Mouse (Mus musculus) heart, embryonic 16.5 days (tissue): ENCODE data around the gene Gm21897. TPM values are rescaled to one million over a fixed set of nuclear protein-coding genes. Genes with fewer than 3 reads are reported as not detected.
"Not testable (repeated sequence)": the region's sequence is repeated elsewhere in the genome, so short reads cannot be mapped to it uniquely, and the experiment has no call there.

Source experiments
- ATAC-seq: fragments of 200-750 bp; cut with Nextera tagmentation; replicated peaks from 2 replicates; pipeline ENCODE4 v1.8.0; 2017; ENCODE audit warnings: moderate number of reproducible peaks; ENCODE audit not compliant: insufficient read depth, low FRiP score; ENCODE audit errors: extremely low read depth
- H3K27ac ChIP-seq: fragments of 300-500 bp; sonication (generic); 2 replicates; pipeline ENCODE4 v1.5.1; 2014; ENCODE audit warnings: mild to moderate bottlenecking, low read length, control low read depth, moderate library complexity
- H3K27me3 ChIP-seq: fragments of 300-500 bp; sonication (generic); 2 replicates; pipeline ENCODE4 v1.6.1; 2014; ENCODE audit warnings: low read length, mixed read lengths; ENCODE audit not compliant: control insufficient read depth, insufficient read depth
- H3K36me3 ChIP-seq: fragments of 300-500 bp; sonication (generic); 2 replicates; pipeline ENCODE4 v1.6.1; 2014; ENCODE audit not compliant: control insufficient read depth, insufficient read depth
- H3K4me1 ChIP-seq: fragments of 300-500 bp; sonication (generic); 2 replicates; pipeline ENCODE4 v1.6.1; 2014; ENCODE audit warnings: low read length, mixed read lengths; ENCODE audit not compliant: control insufficient read depth, insufficient read depth
- H3K4me2 ChIP-seq: fragments of 300-500 bp; sonication (generic); 2 replicates; pipeline ENCODE4 v1.6.1; 2014; ENCODE audit warnings: low read depth, mild to moderate bottlenecking, control low read depth, low read length
- H3K4me3 ChIP-seq: fragments of 300-500 bp; sonication (generic); 2 replicates; pipeline ENCODE4 v1.5.1; 2014; ENCODE audit warnings: mild to moderate bottlenecking, control low read depth, low read length
- H3K9ac ChIP-seq: fragments of 300-500 bp; sonication (generic); 2 replicates; pipeline ENCODE4 v1.6.1; 2014; ENCODE audit warnings: low read length, control low read depth
- H3K9me3 ChIP-seq: fragments of 300-500 bp; sonication (generic); replicated peaks from 2 replicates; pipeline ENCODE4 v1.6.1; 2016; ENCODE audit warnings: low read length; ENCODE audit not compliant: control insufficient read depth
- WGBS: fragments of 180-500 bp; shearing (Covaris S2); extraction: QIAGEN DNeasy Blood & Tissue Kit; methylation state at CpG from one replicate; pipeline ENCODE4 v1.1.7; 2014; 5-methylcytosine and 5-hydroxymethylcytosine counted together
- polyA plus RNA-seq: library from polyadenylated mRNA; unstranded; fragments of >200 nt; fragmentation: Nextera tagmentation; extraction: Ambion mirVana; gene quantifications from 2 replicates; pipeline ENCODE4 v1.2.1, GENCODE M21; 2015

The Gm21897 gene
- polyA plus RNA-seq, result not detected in 2 replicates

DNA sequence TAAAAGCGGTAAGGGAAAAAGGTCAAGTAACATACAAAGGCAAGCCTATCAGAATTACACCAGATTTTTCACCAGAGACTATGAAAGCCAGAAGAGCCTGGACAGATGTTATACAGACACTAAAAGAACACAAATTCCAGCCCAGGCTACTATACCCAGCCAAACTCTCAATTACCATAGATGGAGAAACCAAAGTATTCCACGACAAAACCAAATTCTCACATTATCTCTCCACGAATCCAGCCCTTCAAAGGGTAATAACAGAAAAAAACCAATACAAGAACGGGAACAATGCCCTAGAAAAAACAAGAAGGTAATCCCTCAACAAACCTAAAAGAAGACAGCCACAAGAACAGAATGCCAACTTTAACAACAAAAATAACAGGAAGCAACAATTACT, at the start of gene Gm21897:
Gene Gm21897 (plus strand): TSS at position 301 of the 400 bp plus-strand sequence.
- H3K27me3 ChIP-seq, H3K9me3 ChIP-seq, H3K4me2 ChIP-seq, ATAC-seq, H3K27ac ChIP-seq, H3K9ac ChIP-seq, H3K4me1 ChIP-seq, H3K4me3 ChIP-seq, H3K36me3 ChIP-seq: not testable (repeated sequence)
- no CpG with 5 or more reads among the region's 4 CpGs for WGBS

GRCm38 (mm10) chr16:15272291-15272690, 45.0 kb upstream of the Gm21897 start:
- no peak for ATAC-seq
- WGBS, result 30% methylated on average over 1 of the region's 1 CpGs
- H3K9me3 ChIP-seq, result no peaks in the 10 kb centered on the region

DNA sequence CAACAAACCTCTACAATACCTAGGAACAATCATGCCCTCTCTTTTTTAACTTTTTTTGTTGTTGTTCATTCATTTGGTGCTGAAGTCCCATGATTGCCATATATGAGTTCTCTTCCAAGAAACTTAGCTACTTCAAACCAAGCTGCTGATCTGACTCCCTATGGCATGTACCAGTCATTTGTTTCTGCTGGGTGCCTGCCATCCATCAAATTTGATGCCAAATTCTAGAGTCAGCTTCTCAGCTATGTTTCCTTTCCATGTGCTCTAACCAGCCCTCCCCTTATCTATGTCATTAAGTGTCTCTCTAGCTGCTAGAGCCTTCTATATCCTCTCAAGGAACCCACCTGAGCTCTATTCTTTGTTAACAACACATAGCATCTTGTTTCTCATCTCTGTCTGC, 39.8 kb upstream of the Gm21897 start:
- H3K4me1 ChIP-seq, result no peaks in the 10 kb centered on the region
- H3K36me3 ChIP-seq, result no peaks in the 10 kb centered on the region
- no peaks in the 10 kb centered on the region for H3K9me3 ChIP-seq
- H3K27ac ChIP-seq, result no peak overlapping the region
- H3K4me3 ChIP-seq, result no peak overlapping the region
- no peak overlapping the region for H3K4me2 ChIP-seq
- H3K9ac ChIP-seq, result no peak overlapping the region
- no peaks in the 10 kb centered on the region for H3K27me3 ChIP-seq
- no peak for ATAC-seq

More at GRCm38 (mm10) chr16:15272291-15272690, 45.0 kb upstream of the Gm21897 start:
- no peak overlapping the region for H3K4me2 ChIP-seq
- H3K27me3 ChIP-seq, result no peaks in the 10 kb centered on the region
- no peak overlapping the region for H3K9ac ChIP-seq
- H3K4me3 ChIP-seq, result no peak overlapping the region
- no peaks in the 10 kb centered on the region for H3K4me1 ChIP-seq
- no peak overlapping the region for H3K27ac ChIP-seq
- no peaks in the 10 kb centered on the region for H3K36me3 ChIP-seq

DNA sequence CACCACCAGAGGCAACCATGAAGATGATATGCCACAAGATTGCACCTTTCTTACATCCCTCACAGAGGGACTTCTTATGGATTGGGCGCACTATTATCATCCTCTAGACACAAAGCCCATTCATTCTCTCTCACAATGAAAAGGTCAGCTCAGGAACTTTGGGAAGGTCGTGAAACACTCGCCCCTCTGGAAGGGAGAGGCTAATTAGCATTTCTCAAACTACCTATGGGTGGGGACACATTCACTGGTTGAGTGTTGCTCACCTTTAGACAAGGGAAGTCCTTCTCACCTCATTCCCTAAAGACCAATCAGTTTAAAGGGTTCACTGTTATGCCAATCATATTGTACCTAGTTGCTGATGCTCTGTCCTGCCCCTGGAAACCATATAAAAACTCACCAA, 24.2 kb upstream of the Gm21897 start:
- Histone ChIP-seq H3K9me3 (no peaks in the 10 kb centered on the region), H3K36me3 (no peaks in the 10 kb centered on the region), H3K4me2 (no peak overlapping the region), H3K9ac (no peak overlapping the region), H3K4me3 (no peak overlapping the region), H3K27me3 (no peaks in the 10 kb centered on the region), H3K27ac (no peak overlapping the region), H3K4me1 (no peaks in the 10 kb centered on the region)
- no peak for ATAC-seq
- WGBS, result 68% methylated on average over 3 of the region's 3 CpGs

DNA sequence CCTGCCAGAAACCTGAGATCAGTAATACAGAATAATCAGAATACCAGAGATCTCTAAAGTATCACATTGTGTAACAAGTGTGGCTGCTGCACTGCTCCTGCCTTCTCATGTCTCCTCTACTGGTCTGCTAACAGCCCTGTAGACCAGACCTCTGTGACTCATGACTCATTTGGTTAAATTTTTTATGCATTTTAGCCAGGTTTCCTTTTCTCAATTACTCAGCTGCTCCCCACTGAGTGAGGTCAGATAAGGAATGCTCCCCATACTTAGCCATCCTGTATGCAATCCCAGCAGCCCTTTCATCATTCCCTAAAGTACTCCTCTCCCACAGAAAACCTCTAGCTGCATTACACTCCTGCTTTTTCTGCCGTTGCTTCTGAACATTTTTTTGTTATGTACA, 23.0 kb upstream of the Gm21897 start:
- Histone ChIP-seq H3K36me3 (no peaks in the 10 kb centered on the region), H3K4me2 (no peak overlapping the region), H3K4me1 (no peaks in the 10 kb centered on the region), H3K27ac (no peak overlapping the region), H3K27me3 (no peaks in the 10 kb centered on the region), H3K4me3 (no peak overlapping the region), H3K9me3 (no peaks in the 10 kb centered on the region), H3K9ac (no peak overlapping the region)
- WGBS, result 38% methylated on average over 1 of the region's 1 CpGs
- no peak for ATAC-seq

DNA sequence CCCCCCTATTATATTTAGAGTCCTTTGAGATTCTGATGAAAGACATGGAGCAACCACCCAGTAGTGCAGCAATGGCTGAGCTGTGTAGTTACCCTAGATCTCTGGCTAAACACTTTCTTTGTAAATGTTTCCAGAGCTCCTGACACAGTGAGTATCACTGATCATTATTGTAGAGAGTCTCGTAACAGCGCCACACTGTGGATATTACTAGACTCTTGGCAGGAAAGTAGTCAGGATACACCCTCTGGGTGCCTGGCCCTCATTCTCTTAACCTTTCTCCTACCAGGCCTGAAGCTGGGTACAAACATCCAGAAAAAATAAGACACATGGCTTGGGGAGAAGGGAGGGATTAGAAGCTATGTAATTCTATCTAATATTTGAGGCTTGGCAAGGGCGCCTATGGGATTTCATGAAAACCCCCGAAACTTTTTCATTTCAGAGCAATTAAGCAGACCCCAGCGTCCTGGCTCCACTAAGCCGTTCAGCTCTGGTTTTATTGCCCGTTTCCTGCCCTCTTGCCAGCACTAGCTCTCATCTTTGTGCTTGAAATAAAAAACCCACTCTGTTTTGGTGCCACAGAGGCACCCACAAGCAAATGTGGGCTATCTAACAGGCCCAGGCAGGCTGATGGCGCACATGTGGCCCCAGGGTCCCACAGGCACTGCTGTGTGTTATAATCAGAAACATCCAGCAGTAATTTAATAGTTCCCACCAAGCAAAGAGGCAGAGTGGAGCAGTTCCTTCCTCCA, 22.2 kb upstream of the Gm21897 start:
- no peak for ATAC-seq
- WGBS, result 66% methylated on average over 8 of the region's 8 CpGs
- no peak overlapping the region for H3K4me3 ChIP-seq

GRCm38 (mm10) chr16:15334526-15334925, 17.3 kb downstream of the Gm21897 start:
- Histone ChIP-seq H3K4me3 (no peak overlapping the region), H3K36me3 (no peaks in the 10 kb centered on the region), H3K4me1 (no peaks in the 10 kb centered on the region), H3K27me3 (no peaks in the 10 kb centered on the region), H3K9ac (no peak overlapping the region), H3K27ac (no peak overlapping the region), H3K4me2 (no peak overlapping the region), H3K9me3 (no peaks in the 10 kb centered on the region)
- no peak for ATAC-seq

More for the DNA sequence above, 22.2 kb upstream of the Gm21897 start:
- H3K4me2 ChIP-seq, result no peak overlapping the region
- H3K27me3 ChIP-seq, result no peaks in the 10 kb centered on the region
- H3K4me1 ChIP-seq, result no peaks in the 10 kb centered on the region
- no peak overlapping the region for H3K9ac ChIP-seq
- H3K36me3 ChIP-seq, result no peaks in the 10 kb centered on the region
- no peak overlapping the region for H3K27ac ChIP-seq
- H3K9me3 ChIP-seq, result no peaks in the 10 kb centered on the region

DNA sequence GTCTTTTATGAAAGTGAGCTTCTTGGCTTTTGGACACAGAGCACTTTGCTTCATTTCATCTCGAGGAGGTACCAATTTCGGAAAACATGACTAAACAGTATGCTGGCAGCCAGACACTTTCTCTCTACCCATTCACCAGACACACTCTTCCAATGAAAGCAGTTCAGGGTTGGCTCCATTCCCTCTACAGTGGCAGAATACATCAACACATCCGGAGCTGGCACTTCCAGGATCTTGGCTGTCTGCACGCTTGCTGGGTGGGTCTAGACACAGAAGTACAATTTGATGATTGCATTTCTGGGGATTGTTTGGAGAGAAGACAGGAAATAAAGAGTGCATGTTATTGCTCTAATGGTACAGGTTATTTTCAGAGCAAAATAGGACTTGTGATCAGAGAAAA, 21.8 kb downstream of the Gm21897 start:
- Histone ChIP-seq H3K4me2 (no peak overlapping the region), H3K4me1 (no peaks in the 10 kb centered on the region), H3K27me3 (no peaks in the 10 kb centered on the region), H3K36me3 (no peaks in the 10 kb centered on the region), H3K9ac (no peak overlapping the region), H3K27ac (no peak overlapping the region), H3K9me3 (no peaks in the 10 kb centered on the region), H3K4me3 (no peak overlapping the region)
- WGBS, result 55% methylated on average over 4 of the region's 4 CpGs
- no peak for ATAC-seq

DNA sequence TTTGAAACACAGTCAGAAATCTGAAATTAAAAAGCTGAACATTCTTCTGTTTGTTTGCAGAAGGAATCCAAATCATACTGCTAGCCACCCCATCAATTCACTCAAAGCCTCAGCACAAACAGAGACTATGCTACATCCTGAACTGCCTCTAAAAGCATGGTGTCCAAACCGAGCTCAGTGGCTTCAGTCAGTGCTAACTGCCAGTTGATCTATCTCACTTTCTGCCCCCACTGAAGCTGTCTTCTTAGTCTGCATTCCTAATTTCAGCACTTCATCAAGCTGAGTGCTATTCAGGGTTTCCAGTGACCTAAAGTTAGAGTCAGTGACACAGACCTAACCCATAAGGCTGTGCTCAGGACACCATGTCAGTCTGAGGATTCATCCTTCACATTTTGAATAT, 28.8 kb downstream of the Gm21897 start:
- Histone ChIP-seq H3K4me3 (no peak overlapping the region), H3K27ac (no peak overlapping the region), H3K36me3 (no peaks in the 10 kb centered on the region), H3K9me3 (no peaks in the 10 kb centered on the region), H3K4me2 (no peak overlapping the region), H3K9ac (no peak overlapping the region), H3K27me3 (no peaks in the 10 kb centered on the region), H3K4me1 (no peaks in the 10 kb centered on the region)
- ATAC-seq, result no peak
- WGBS, result 45% methylated on average over 1 of the region's 1 CpGs
